Mouse (Mus musculus): ENCODE results near the gene Kcnj9.

GRCm38 (mm10) chr1:172368768-172369418 lies 39.8 kb upstream of the Kcnj9 start:
- TF ChIP-seq POLR2A (IDR thresholded peaks at IDR 0.05; ENCODE audit: extremely low read depth, insufficient read depth, low read length) (no peak), CTCF (IDR thresholded peaks at IDR 0.05; ENCODE audit: extremely low read depth, insufficient read depth, low read length) (peak; percentile 9; the same call in 1 of the 2 replicates)

Measured in cortical plate, adult 2 months (tissue).